Mouse (Mus musculus) brain, embryonic 18.5 days (tissue): ENCODE data around the gene Neurog3.

Source experiments
- DNase-seq: peaks from one replicate; pipeline ENCODE4 v3.0.0-alpha.2; 2012; ENCODE audit warnings: low read depth, low spot score

Gene Neurog3

DNA sequence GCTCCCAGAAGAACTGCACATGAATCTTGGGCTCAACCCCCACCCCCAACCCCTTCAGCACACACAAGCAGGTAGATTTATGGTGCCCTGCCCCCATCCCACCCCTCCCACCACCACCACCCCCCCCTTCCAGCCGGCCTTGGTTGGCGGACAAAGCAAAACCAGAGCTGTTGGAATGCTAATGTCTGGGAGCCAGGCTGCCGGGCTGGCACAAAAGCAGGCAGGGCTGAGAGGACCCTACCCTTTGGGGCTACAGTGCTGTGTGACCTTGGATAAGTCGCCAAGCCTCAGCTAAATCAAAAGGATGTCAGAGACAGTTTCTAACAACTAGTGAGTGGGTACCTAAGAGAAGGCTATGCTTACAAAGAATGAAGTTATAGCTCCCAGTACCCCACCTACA lies 4.3 kb downstream of the Neurog3 start:
- no peak for DNase-seq

GRCm38 (mm10) chr10:62138040-62138439 lies 5.2 kb downstream of the Neurog3 start:
- no peak for DNase-seq

GRCm38 (mm10) chr10:62143820-62144219 lies 10.9 kb downstream of the Neurog3 start, which contains the start of gene Fam241b:
Gene Fam241b, minus strand, starts transcription at chr10:62143920.
- no peak for DNase-seq

GRCm38 (mm10) chr10:62145957-62146356 lies 13.1 kb downstream of the Neurog3 start:
- no peak for DNase-seq

DNA sequence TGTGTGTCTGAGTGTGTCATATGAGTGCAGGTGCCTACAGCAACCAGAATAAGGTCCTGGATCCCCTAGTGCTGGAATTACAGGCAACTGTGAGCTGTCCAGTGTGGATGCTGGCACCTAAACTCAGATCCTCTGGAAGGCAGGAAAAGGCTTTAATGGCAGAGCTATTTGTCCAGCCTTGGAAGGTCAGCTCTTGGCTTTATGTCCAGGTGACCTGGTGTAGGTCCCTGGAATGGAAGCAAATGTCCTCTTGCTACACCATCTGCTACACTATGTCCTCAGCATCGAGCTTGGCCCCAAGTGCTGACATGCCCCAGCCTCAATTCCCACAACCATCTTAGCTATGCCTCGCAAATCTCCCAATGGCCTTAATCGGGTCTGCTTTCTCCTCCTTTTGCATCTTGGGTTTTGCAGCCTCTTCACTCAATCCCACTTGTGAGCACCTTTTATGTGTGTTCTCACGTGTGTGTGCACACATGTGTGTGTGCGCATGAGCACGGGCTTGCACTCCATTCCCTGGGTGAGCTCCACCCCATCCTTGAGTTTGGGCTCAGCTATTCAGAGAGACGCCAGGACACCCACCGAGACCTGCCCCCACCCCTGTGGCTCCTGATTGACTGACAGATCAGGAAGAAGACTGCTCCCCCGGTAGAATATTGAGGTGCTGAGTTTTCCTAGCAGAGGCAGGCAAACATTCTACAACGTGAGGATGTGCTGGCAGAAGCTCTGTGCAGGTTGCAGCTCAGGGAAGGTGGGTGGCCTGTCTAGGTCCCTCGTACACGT lies 14.8 kb downstream of the Neurog3 start:
- DNase-seq, result no peak

GRCm38 (mm10) chr10:62149929-62150328 lies 17.0 kb downstream of the Neurog3 start:
- no peak for DNase-seq

- no peak for DNase-seq
Observed at GRCm38 (mm10) chr10:62162410-62162809, 29.5 kb downstream of the Neurog3 start.

- no peak for DNase-seq
Observed at GRCm38 (mm10) chr10:62172841-62173553, 40.1 kb downstream of the Neurog3 start.

GRCm38 (mm10) chr10:62173941-62174448 lies 41.1 kb downstream of the Neurog3 start:
- no peak for DNase-seq

- no peak for DNase-seq
Observed at GRCm38 (mm10) chr10:62174533-62175313, 41.8 kb downstream of the Neurog3 start.

DNA sequence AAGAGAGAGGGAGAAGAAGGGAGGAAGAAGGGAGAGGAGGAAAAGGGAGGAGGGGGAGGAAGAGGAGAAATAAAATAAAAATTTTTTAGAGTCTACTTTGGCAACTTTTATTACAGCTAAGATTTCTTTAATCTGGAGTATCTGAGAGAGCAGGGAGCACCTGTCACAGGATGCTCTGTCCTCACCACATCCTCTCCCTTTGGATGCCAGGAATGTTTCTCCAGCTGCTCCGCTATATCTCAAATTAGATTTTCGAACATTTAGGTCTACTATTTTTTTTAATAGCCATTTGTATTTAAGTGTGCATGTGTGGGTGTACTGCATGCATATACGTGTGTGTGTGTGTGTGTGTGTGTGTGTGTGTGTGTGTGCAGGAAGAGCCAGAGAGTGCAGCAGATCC lies 47.1 kb downstream of the Neurog3 start:
- DNase-seq, result no peak

DNA sequence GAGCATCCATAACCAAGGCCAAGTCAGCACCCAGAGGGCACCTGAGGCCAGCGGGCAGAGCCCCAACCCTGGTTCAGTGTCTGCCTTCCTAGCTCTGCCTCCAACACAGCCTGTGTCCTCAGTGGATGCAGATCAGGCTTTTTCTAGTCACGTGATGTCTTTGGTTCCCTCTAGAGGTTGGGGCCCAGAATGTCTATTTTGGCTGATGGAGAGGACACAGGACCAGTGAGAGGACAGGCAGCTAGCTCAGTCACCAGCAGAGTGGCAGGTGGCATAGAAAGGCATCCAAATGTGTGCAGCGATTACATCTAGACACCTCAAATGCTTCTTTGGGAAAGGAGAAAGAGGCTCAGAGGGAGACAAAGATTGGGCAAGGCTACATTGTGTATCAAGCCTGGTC lies 48.8 kb downstream of the Neurog3 start:
- no peak for DNase-seq

GRCm38 (mm10) chr10:62182471-62183014 lies 49.7 kb downstream of the Neurog3 start:
- no peak for DNase-seq

GRCm38 (mm10) chr10:62183053-62183452 lies 50.2 kb downstream of the Neurog3 start:
- peak; percentile 81 for DNase-seq
